8 mouse cellular contexts compared by ENCODE assay signal in the genomic region with DNA sequence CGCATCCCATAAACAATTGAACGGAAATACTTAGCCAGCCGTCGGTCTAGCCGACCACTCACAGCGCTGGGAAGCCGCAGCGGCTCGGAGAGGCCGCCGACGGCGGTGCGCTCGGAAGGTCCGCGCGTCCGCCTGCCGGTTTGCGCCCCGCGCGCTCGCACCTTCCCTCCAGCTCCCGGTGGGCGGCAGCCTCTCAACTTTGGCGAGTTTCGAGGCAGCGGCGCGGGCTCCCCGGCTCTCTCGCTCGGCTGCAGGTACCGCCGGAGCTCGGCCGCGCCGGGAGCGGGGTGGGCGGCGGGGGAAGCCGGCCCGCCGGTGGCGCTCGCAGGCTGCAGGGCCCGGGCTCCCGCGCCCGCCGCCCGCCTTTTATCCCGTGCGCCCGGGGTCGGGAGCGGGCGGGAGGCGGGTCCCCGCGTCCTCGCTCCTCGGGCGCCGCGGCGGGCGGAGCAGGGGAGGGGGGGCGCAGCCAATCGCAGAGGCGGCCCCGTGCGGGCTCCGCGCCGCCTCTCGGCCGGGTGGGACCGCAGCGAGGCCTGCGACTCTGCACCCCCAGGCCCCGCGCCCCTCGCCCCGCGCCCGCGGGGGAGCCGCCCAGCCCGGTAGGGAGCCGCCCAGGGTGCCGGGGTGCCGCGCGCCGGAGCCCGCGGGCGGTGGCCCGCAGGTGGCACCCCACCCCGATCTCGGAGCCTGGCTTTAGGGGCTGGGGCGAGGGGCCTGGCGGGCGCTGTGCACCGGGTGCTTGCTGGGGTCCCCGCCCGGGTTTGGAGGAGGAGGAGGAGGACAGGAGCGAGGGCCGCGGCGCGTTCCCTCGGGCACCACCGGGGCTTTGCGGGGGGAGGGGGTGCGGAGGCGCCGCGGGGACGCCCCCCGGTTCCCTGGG. TPM values are rescaled to one million over a fixed set of nuclear protein-coding genes. Genes with fewer than 3 reads are reported as not detected.
DNase-seq lines count a peak whose midpoint lies in the region; ATAC-seq and TF ChIP-seq lines count a peak whose summit lies in the region.

A gene (plus strand): TSS at position 197 of the 880 bp plus-strand sequence.
A gene (minus strand): TSS at position 377 of the 880 bp plus-strand sequence.

- H3K9ac ChIP-seq in forebrain, embryonic 11.5 days (ENCODE audit: low read length), result peak within 1 kb of the TSS; percentile 88
- H3K9ac ChIP-seq in heart, embryonic 16.5 days (ENCODE audit: low read length), result peak within 1 kb of the TSS; percentile 88
- peak within 1 kb of the TSS; percentile 91 for H3K9ac ChIP-seq in liver, postnatal 0 days (replicated peaks)
- peak within 1 kb of the TSS; percentile 85 for H3K9ac ChIP-seq in neural tube, embryonic 14.5 days (replicated peaks; ENCODE audit: low read depth, low read length)

- H3K27ac ChIP-seq in forebrain, embryonic 11.5 days (ENCODE audit: low read depth, low read length), result no peak within 1 kb of the TSS
- H3K27ac ChIP-seq in heart, embryonic 16.5 days (ENCODE audit: low read length), result peak within 1 kb of the TSS; percentile 80
- peak within 1 kb of the TSS; percentile 97 for H3K27ac ChIP-seq in liver, postnatal 0 days (ENCODE audit: low read depth)
- peak within 1 kb of the TSS; percentile 74 for H3K27ac ChIP-seq in neural tube, embryonic 14.5 days (ENCODE audit: low read depth, low read length)

- H3K27me3 ChIP-seq in forebrain, embryonic 11.5 days (ENCODE audit: control insufficient read depth, insufficient read depth, low read length), result peaks cover 3% of the 10 kb centered on the region; the same call in 1 of the 2 replicates
- peaks cover 16% of the 10 kb centered on the region for H3K27me3 ChIP-seq in heart, embryonic 16.5 days (ENCODE audit: control insufficient read depth, insufficient read depth, low read length)
- peaks cover 26% of the 10 kb centered on the region for H3K27me3 ChIP-seq in liver, postnatal 0 days (ENCODE audit: insufficient read depth, low read length)
- H3K27me3 ChIP-seq in neural tube, embryonic 14.5 days (ENCODE audit: control insufficient read depth, insufficient read depth, low read length), result no peaks in the 10 kb centered on the region

- H3K9me3 ChIP-seq in forebrain, embryonic 11.5 days (ENCODE audit: control insufficient read depth, low read length), result no peaks in the 10 kb centered on the region
- no peaks in the 10 kb centered on the region; the same call in 1 of the 2 replicates for H3K9me3 ChIP-seq in heart, embryonic 16.5 days (replicated peaks; ENCODE audit: control insufficient read depth, low read length)
- no peaks in the 10 kb centered on the region for H3K9me3 ChIP-seq in liver, postnatal 0 days (ENCODE audit: low read length)
- H3K9me3 ChIP-seq in neural tube, embryonic 14.5 days (ENCODE audit: control insufficient read depth, low read length), result no peaks in the 10 kb centered on the region

- H3K4me3 ChIP-seq in forebrain, embryonic 11.5 days (ENCODE audit: low read depth, low read length), result peak within 1 kb of the TSS; percentile 75
- H3K4me3 ChIP-seq in heart, embryonic 16.5 days (ENCODE audit: low read length), result peak within 1 kb of the TSS; percentile 66
- H3K4me3 ChIP-seq in liver, postnatal 0 days (ENCODE audit: low read depth, low read length), result peak within 1 kb of the TSS; percentile 80
- peak within 1 kb of the TSS; percentile 70 for H3K4me3 ChIP-seq in neural tube, embryonic 14.5 days (ENCODE audit: low read depth, low read length)

- H3K36me3 ChIP-seq in forebrain, embryonic 11.5 days (ENCODE audit: control insufficient read depth, insufficient read depth, low read length), result no peaks in the 10 kb centered on the region
- H3K36me3 ChIP-seq in heart, embryonic 16.5 days (ENCODE audit: control insufficient read depth, insufficient read depth), result no peaks in the 10 kb centered on the region
- H3K36me3 ChIP-seq in liver, postnatal 0 days (replicated peaks; ENCODE audit: insufficient read depth, low read length), result no peaks in the 10 kb centered on the region
- H3K36me3 ChIP-seq in neural tube, embryonic 14.5 days (ENCODE audit: control insufficient read depth, insufficient read depth, low read length), result no peaks in the 10 kb centered on the region

- H3K4me2 ChIP-seq in forebrain, embryonic 11.5 days (ENCODE audit: low read depth, low read length, severe bottlenecking), result peak within 1 kb of the TSS; percentile 90
- H3K4me2 ChIP-seq in heart, embryonic 16.5 days (ENCODE audit: low read depth, low read length), result peak within 1 kb of the TSS; percentile 72
- peak within 1 kb of the TSS; percentile 98 for H3K4me2 ChIP-seq in liver, postnatal 0 days (ENCODE audit: low read depth, low read length)
- peak within 1 kb of the TSS; percentile 78 for H3K4me2 ChIP-seq in neural tube, embryonic 14.5 days (ENCODE audit: low read depth, low read length)

- WGBS in forebrain, embryonic 11.5 days, result under 1% methylated on average over 85 of the region's 125 CpGs
- under 1% methylated on average over 96 of the region's 125 CpGs for WGBS in heart, embryonic 16.5 days
- 2% methylated on average over 88 of the region's 125 CpGs for WGBS in liver, postnatal 0 days (ENCODE audit: insufficient replicate concordance)
- WGBS in neural tube, embryonic 14.5 days, result under 1% methylated on average over 82 of the region's 125 CpGs

- DNase-seq in spleen, adult 18-20 months, result peak; percentile 56 to 71
- no peak for DNase-seq in spleen, adult 12 weeks (ENCODE audit: low spot score)
- DNase-seq in forebrain, embryonic 11.5 days (ENCODE audit: low spot score), result peak; percentile 80
- DNase-seq in kidney, postnatal 14 days, result peak; percentile 86
- peak; percentile 68 for DNase-seq in liver, postnatal 0 days
- peak; percentile 36 to 45 for DNase-seq in thymus, adult 18-20 months

- TF ChIP-seq EP300 in liver, postnatal 0 days (IDR thresholded peaks at IDR 0.05; ENCODE audit: low read depth), result no peak

- no peaks in the 10 kb centered on the region for H3K4me1 ChIP-seq in forebrain, embryonic 11.5 days (replicated peaks; ENCODE audit: control insufficient read depth, insufficient read depth, low read length)
- H3K4me1 ChIP-seq in heart, embryonic 16.5 days (ENCODE audit: control insufficient read depth, insufficient read depth, low read length), result no peaks in the 10 kb centered on the region
- peaks cover 3% of the 10 kb centered on the region; the same call in 1 of the 2 replicates for H3K4me1 ChIP-seq in liver, postnatal 0 days (ENCODE audit: insufficient read depth)
- H3K4me1 ChIP-seq in neural tube, embryonic 14.5 days (ENCODE audit: control insufficient read depth, insufficient read depth, low read length), result 0 out of 2 replicates have a peak, but pooled peaks cover 4% of the 10 kb centered on the region

- ATAC-seq in forebrain, embryonic 11.5 days (replicated peaks; ENCODE audit: low FRiP score), result peak; percentile 94
- ATAC-seq in heart, embryonic 16.5 days (replicated peaks; ENCODE audit: extremely low read depth, insufficient read depth, low FRiP score), result peak; percentile 85
- peak; percentile 83 for ATAC-seq in liver, postnatal 0 days
- ATAC-seq in neural tube, embryonic 14.5 days (ENCODE audit: low read depth), result peak; percentile 92

- no peak for TF ChIP-seq CTCF in liver, postnatal 0 days (IDR thresholded peaks at IDR 0.05; ENCODE audit: low read depth)

RNA-seq across cellular contexts. Expression of the first gene that starts in this region (rescaled TPM):
- 3.9 and 5.1 TPM in 2 replicates for polyA plus RNA-seq in forebrain, embryonic 11.5 days (2014; fragmentation: Nextera tagmentation; extraction: Ambion mirVana)
- polyA plus RNA-seq in heart, embryonic 16.5 days (2015; fragmentation: Nextera tagmentation; extraction: Ambion mirVana), result 2.1 and 2.7 TPM in 2 replicates
- 2.5 and 2.8 TPM in 2 replicates for polyA plus RNA-seq in liver, postnatal 0 days (2015; fragmentation: Nextera tagmentation; extraction: Ambion mirVana)
- 5.5 and 6.7 TPM in 2 replicates for polyA plus RNA-seq in neural tube, embryonic 14.5 days (2014; fragmentation: Nextera tagmentation; extraction: Ambion mirVana)

RNA-seq across cellular contexts. Expression of the second gene that starts in this region (rescaled TPM):
- polyA plus RNA-seq in forebrain, embryonic 11.5 days (2014; fragmentation: Nextera tagmentation; extraction: Ambion mirVana), result 3.4 and 4.3 TPM in 2 replicates
- 4.0 and 4.1 TPM in 2 replicates for polyA plus RNA-seq in heart, embryonic 16.5 days (2015; fragmentation: Nextera tagmentation; extraction: Ambion mirVana)
- polyA plus RNA-seq in liver, postnatal 0 days (2015; fragmentation: Nextera tagmentation; extraction: Ambion mirVana), result 2.9 and 3.0 TPM in 2 replicates
- 7.3 and 8.5 TPM in 2 replicates for polyA plus RNA-seq in neural tube, embryonic 14.5 days (2014; fragmentation: Nextera tagmentation; extraction: Ambion mirVana)
